Mouse (Mus musculus) liver, postnatal 0 days (tissue): ENCODE measurements around the gene Fbxl22. TPM values are rescaled to one million over a fixed set of nuclear protein-coding genes. Genes with fewer than 3 reads are reported as not detected.

Source experiments
- ATAC-seq: fragments of 200-750 bp; cut with Nextera tagmentation; 2 replicates; pipeline ENCODE4 v1.8.0; 2017; ENCODE audit warnings: mild to moderate bottlenecking, moderate library complexity
- DNase-seq: peaks from one replicate; pipeline ENCODE4 v3.0.0-alpha.2; 2016
- H3K27ac ChIP-seq: fragments of 300-500 bp; sonication (generic); 2 replicates; pipeline ENCODE4 v1.5.1; 2014; ENCODE audit warnings: antibody characterized with exemption, moderate library complexity, mild to moderate bottlenecking, low read depth
- H3K27me3 ChIP-seq: fragments of 300-500 bp; sonication (generic); 2 replicates; pipeline ENCODE4 v1.6.1; 2014; ENCODE audit warnings: low read length, control low read depth, mixed read lengths; ENCODE audit not compliant: insufficient read depth
- H3K36me3 ChIP-seq: fragments of 300-500 bp; sonication (generic); replicated peaks from 2 replicates; pipeline ENCODE4 v1.6.1; 2014; ENCODE audit warnings: mild to moderate bottlenecking, control low read depth, low read length, moderate library complexity, mixed read lengths; ENCODE audit not compliant: insufficient read depth
- H3K4me1 ChIP-seq: fragments of 300-500 bp; sonication (generic); 2 replicates; pipeline ENCODE4 v1.6.1; 2014; ENCODE audit warnings: antibody characterized with exemption, mild to moderate bottlenecking, control low read depth; ENCODE audit not compliant: insufficient read depth
- H3K4me2 ChIP-seq: fragments of 300-500 bp; sonication (generic); 2 replicates; pipeline ENCODE4 v1.6.1; 2014; ENCODE audit warnings: low read depth, mild to moderate bottlenecking, low read length, moderate library complexity, mixed read lengths
- H3K4me3 ChIP-seq: fragments of 300-500 bp; sonication (generic); 2 replicates; pipeline ENCODE4 v1.5.1; 2014; ENCODE audit warnings: low read depth, low read length
- H3K9ac ChIP-seq: fragments of 300-500 bp; sonication (generic); replicated peaks from 2 replicates; pipeline ENCODE4 v1.6.1; 2014; ENCODE audit warnings: mild to moderate bottlenecking, moderate library complexity
- H3K9me3 ChIP-seq: fragments of 300-500 bp; sonication (generic); 2 replicates; pipeline ENCODE4 v1.6.1; 2016; ENCODE audit warnings: mild to moderate bottlenecking, control low read depth, low read length, mixed read lengths
- CTCF ChIP-seq: sonication (generic); IDR thresholded peaks from 2 replicates; pipeline ENCODE4 v1.5.1; 2016; ENCODE audit warnings: antibody characterized with exemption, low read depth
- EP300 ChIP-seq: IDR thresholded peaks from 2 replicates; pipeline ENCODE4 v1.6.1; 2016; ENCODE audit warnings: antibody characterized with exemption, low read depth, mild to moderate bottlenecking
- WGBS: fragments of 180-500 bp; shearing (Covaris S2); extraction: QIAGEN DNeasy Blood & Tissue Kit; methylation state at CpG from one replicate; pipeline ENCODE4 v1.1.7; 2014; ENCODE audit not compliant: insufficient replicate concordance; 5-methylcytosine and 5-hydroxymethylcytosine counted together
- polyA plus RNA-seq: library from polyadenylated mRNA; unstranded; fragments of >200 nt; fragmentation: Nextera tagmentation; extraction: Ambion mirVana; gene quantifications from 2 replicates; pipeline ENCODE4 v1.2.1, GENCODE M21; 2015

Fbxl22 gene
- polyA plus RNA-seq, 1 experiment from 2014 or later: 0.51 TPM

GRCm38 (mm10) chr9:66521595-66521994 lies 7.2 kb upstream of the Fbxl22 start:
- Histone ChIP-seq H3K27me3 (no peaks in the 10 kb centered on the region), H3K27ac (no peak overlapping the region), H3K9ac (no peak overlapping the region), H3K4me1 (no peaks in the 10 kb centered on the region), H3K4me2 (no peak overlapping the region), H3K36me3 (peaks cover 78% of the 10 kb centered on the region), H3K9me3 (no peaks in the 10 kb centered on the region), H3K4me3 (no peak overlapping the region)
- ATAC-seq: no peak
- TF ChIP-seq CTCF (no peak), EP300 (no peak)
- WGBS: 89% methylated on average over 3 of the region's 3 CpGs
- DNase-seq: no peak

- TF ChIP-seq CTCF: no peak
- TF ChIP-seq EP300: no peak
- no peaks in the 10 kb centered on the region for H3K9me3 ChIP-seq
- no peak overlapping the region for H3K4me3 ChIP-seq
- no peak overlapping the region for H3K27ac ChIP-seq
- WGBS: 90% methylated on average over 4 of the region's 4 CpGs
- H3K4me1 ChIP-seq: no peaks in the 10 kb centered on the region
- DNase-seq (no peak), ATAC-seq (no peak)
- H3K27me3 ChIP-seq: no peaks in the 10 kb centered on the region
- peaks cover 76% of the 10 kb centered on the region for H3K36me3 ChIP-seq
- H3K4me2 ChIP-seq: no peak overlapping the region
- H3K9ac ChIP-seq: no peak overlapping the region
These were observed 5.9 kb upstream of the Fbxl22 start for GRCm38 (mm10) chr9:66520299-66520698.

GRCm38 (mm10) chr9:66518901-66519300 lies 4.5 kb upstream of the Fbxl22 start:
- H3K4me1 ChIP-seq: 0 out of 2 replicates have a peak, but pooled peaks cover 2% of the 10 kb centered on the region
- no peaks in the 10 kb centered on the region for H3K9me3 ChIP-seq
- DNase-seq (no peak), ATAC-seq (no peak)
- no peak overlapping the region for H3K9ac ChIP-seq
- H3K27ac ChIP-seq: no peak overlapping the region; the same call in 1 of the 2 replicates
- peaks cover 72% of the 10 kb centered on the region for H3K36me3 ChIP-seq
- no peak overlapping the region for H3K4me2 ChIP-seq
- WGBS: 81% methylated on average over 5 of the region's 5 CpGs
- TF ChIP-seq CTCF: no peak
- no peak for TF ChIP-seq EP300
- H3K4me3 ChIP-seq: no peak overlapping the region
- no peaks in the 10 kb centered on the region for H3K27me3 ChIP-seq

GRCm38 (mm10) chr9:66518251-66518650 lies 3.9 kb upstream of the Fbxl22 start:
- H3K27me3 ChIP-seq: no peaks in the 10 kb centered on the region
- H3K9ac ChIP-seq: no peak overlapping the region
- H3K9me3 ChIP-seq: no peaks in the 10 kb centered on the region
- ATAC-seq (no peak), DNase-seq (no peak)
- no peak overlapping the region for H3K4me3 ChIP-seq
- no peak for TF ChIP-seq EP300
- TF ChIP-seq CTCF: no peak
- 97% methylated on average over 5 of the region's 5 CpGs for WGBS
- H3K36me3 ChIP-seq: peaks cover 73% of the 10 kb centered on the region
- no peak overlapping the region for H3K27ac ChIP-seq
- no peak overlapping the region for H3K4me2 ChIP-seq
- peaks cover 5% of the 10 kb centered on the region; the same call in 1 of the 2 replicates for H3K4me1 ChIP-seq

- Histone ChIP-seq H3K4me3 (no peak overlapping the region), H3K4me1 (peaks cover 9% of the 10 kb centered on the region), H3K27me3 (no peaks in the 10 kb centered on the region), H3K36me3 (peaks cover 70% of the 10 kb centered on the region), H3K9me3 (no peaks in the 10 kb centered on the region), H3K4me2 (no peak overlapping the region), H3K27ac (no peak overlapping the region), H3K9ac (no peak overlapping the region)
- 91% methylated on average over 10 of the region's 10 CpGs for WGBS
- ATAC-seq: no peak
- DNase-seq: no peak
- no peak for TF ChIP-seq EP300
- TF ChIP-seq CTCF: no peak
These were observed 3.4 kb upstream of the Fbxl22 start for GRCm38 (mm10) chr9:66517746-66518145.

GRCm38 (mm10) chr9:66516296-66516940 lies 2.0 kb upstream of the Fbxl22 start:
- H3K27me3 ChIP-seq: no peaks in the 10 kb centered on the region
- DNase-seq: no peak
- 74% methylated on average over 6 of the region's 6 CpGs for WGBS
- H3K27ac ChIP-seq: no peak overlapping the region
- peaks cover 59% of the 10 kb centered on the region for H3K36me3 ChIP-seq
- no peak overlapping the region for H3K4me3 ChIP-seq
- no peak for ATAC-seq
- TF ChIP-seq CTCF: no peak
- no peak for TF ChIP-seq EP300
- H3K9ac ChIP-seq: no peak overlapping the region
- peaks cover 14% of the 10 kb centered on the region for H3K4me1 ChIP-seq
- no peaks in the 10 kb centered on the region for H3K9me3 ChIP-seq
- no peak overlapping the region for H3K4me2 ChIP-seq

- H3K36me3 ChIP-seq: peaks cover 56% of the 10 kb centered on the region
- H3K9me3 ChIP-seq: no peaks in the 10 kb centered on the region
- 89% methylated on average over 10 of the region's 10 CpGs for WGBS
These were observed 1.4 kb upstream of the Fbxl22 start for GRCm38 (mm10) chr9:66515680-66516210.

More at GRCm38 (mm10) chr9:66515680-66516210, 1.4 kb upstream of the Fbxl22 start:
- no peak for TF ChIP-seq CTCF
- peaks cover 18% of the 10 kb centered on the region for H3K4me1 ChIP-seq
- H3K27ac ChIP-seq: no peak overlapping the region
- H3K9ac ChIP-seq: no peak overlapping the region
- ATAC-seq (no peak), DNase-seq (no peak)
- no peak overlapping the region for H3K4me2 ChIP-seq
- H3K27me3 ChIP-seq: no peaks in the 10 kb centered on the region
- no peak overlapping the region for H3K4me3 ChIP-seq
